Mouse (Mus musculus) Muller cell, postnatal 12 days (primary cell): ENCODE results near the gene Tshz2.

Experiments
- DNase-seq: peaks from one replicate; pipeline ENCODE4 v3.0.0-alpha.2; 2015; ENCODE audit errors: inconsistent ontology term

The Tshz2 gene

GRCm38 (mm10) chr2:169943727-169944126, 310.9 kb downstream of the Tshz2 start:
- DNase-seq, result no peak

GRCm38 (mm10) chr2:169948139-169948538, 315.3 kb downstream of the Tshz2 start:
- DNase-seq, result no peak

- DNase-seq, result no peak
These were observed 318.2 kb downstream of the Tshz2 start for GRCm38 (mm10) chr2:169951041-169951440.

GRCm38 (mm10) chr2:169952981-169953380, 320.2 kb downstream of the Tshz2 start:
- DNase-seq, result no peak

- no peak for DNase-seq
These were observed 326.1 kb downstream of the Tshz2 start for GRCm38 (mm10) chr2:169958736-169959573.

- peak; percentile 63 for DNase-seq
These were observed 328.8 kb downstream of the Tshz2 start for GRCm38 (mm10) chr2:169961463-169962230.

GRCm38 (mm10) chr2:169962231-169962600, 329.4 kb downstream of the Tshz2 start:
- DNase-seq, result peak; percentile 82

- DNase-seq, result peak; percentile 63
These were observed 330.0 kb downstream of the Tshz2 start for GRCm38 (mm10) chr2:169962776-169963175.

GRCm38 (mm10) chr2:169970481-169970880, 337.7 kb downstream of the Tshz2 start:
- no peak for DNase-seq

- no peak for DNase-seq
These were observed 350.1 kb downstream of the Tshz2 start for GRCm38 (mm10) chr2:169982925-169983324.

GRCm38 (mm10) chr2:169987186-169987585, 354.4 kb downstream of the Tshz2 start:
- no peak for DNase-seq

GRCm38 (mm10) chr2:169989186-169989585, 356.4 kb downstream of the Tshz2 start:
- no peak for DNase-seq

- no peak for DNase-seq
These were observed 358.2 kb downstream of the Tshz2 start for GRCm38 (mm10) chr2:169990991-169991390.

- DNase-seq, result peak; percentile 26
These were observed 363.2 kb downstream of the Tshz2 start for GRCm38 (mm10) chr2:169995987-169996386.

GRCm38 (mm10) chr2:169996501-169997237, 363.9 kb downstream of the Tshz2 start:
- DNase-seq, result peak; percentile 7

GRCm38 (mm10) chr2:169997276-169998049, 364.6 kb downstream of the Tshz2 start:
- no peak for DNase-seq

GRCm38 (mm10) chr2:169998878-169999337, 366.1 kb downstream of the Tshz2 start:
- peak; percentile 67 for DNase-seq

- DNase-seq, result peak; percentile 74
These were observed 370.0 kb downstream of the Tshz2 start for GRCm38 (mm10) chr2:170002594-170003504.

- no peak for DNase-seq
These were observed 370.9 kb downstream of the Tshz2 start for GRCm38 (mm10) chr2:170003666-170004065.

- DNase-seq, result no peak
These were observed 374.0 kb downstream of the Tshz2 start for GRCm38 (mm10) chr2:170006829-170007228.
